ENCODE assay signal across 25 mouse cellular contexts in the genomic region with DNA sequence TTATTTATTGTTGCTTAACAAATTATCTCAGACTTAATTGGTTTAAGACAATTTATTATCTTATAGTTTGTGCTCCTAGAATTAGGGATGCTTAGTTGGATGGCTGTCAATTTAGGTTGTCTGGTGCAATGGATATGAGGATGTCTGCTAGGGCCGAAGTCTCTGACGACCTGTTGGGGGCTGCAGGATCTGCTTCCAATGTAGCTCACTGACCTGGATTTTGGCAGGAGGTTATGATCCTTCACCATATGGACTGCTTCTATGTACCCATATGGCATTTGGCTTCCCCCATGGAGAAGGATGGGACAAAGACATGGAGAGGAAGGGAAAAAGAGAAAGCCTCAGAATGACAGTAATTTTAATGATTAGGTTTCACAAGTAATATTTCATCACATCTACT.
DNase-seq lines count a peak whose midpoint lies in the region; ATAC-seq and TF ChIP-seq lines count a peak whose summit lies in the region.
"Had no signal": no experiment of that assay in that cellular context is flagged by ENCODE, and none has a peak within 500 bp of the region (broad histone marks: within the 10 kb centered on the region; RNA-seq: fewer than 3 reads in every experiment).

No protein-coding gene starts in this region.

- no peak overlapping the region for H3K27ac ChIP-seq in midbrain, postnatal 0 days (ENCODE audit: low read depth, low read length)
- no peak overlapping the region for H3K27ac ChIP-seq in midbrain, embryonic 13.5 days
- H3K27ac ChIP-seq in forebrain, embryonic 10.5 days: no peak overlapping the region
- H3K27ac ChIP-seq: hindbrain, embryonic 10.5 days; hindbrain, embryonic 15.5 days; intestine, embryonic 15.5 days; kidney, postnatal 0 days; limb, embryonic 12.5 days; liver, embryonic 15.5 days; midbrain, embryonic 15.5 days; stomach, embryonic 15.5 days had no signal

- intact Hi-C loops in heart, postnatal 36 days (cut with DNase I): no loop called here

- ATAC-seq in midbrain, postnatal 0 days (ENCODE audit: low FRiP score): no peak
- no peak for ATAC-seq in midbrain, embryonic 13.5 days
- no peak for ATAC-seq in activated CD4-positive, CD25-positive, alpha-beta regulatory T cell, adult 4 months
- ATAC-seq: CD4-positive, CD25-positive, alpha-beta regulatory T cell, adult 4 months; forebrain, embryonic 14.5 days; intestine, embryonic 15.5 days; midbrain, embryonic 15.5 days had no signal

- TF ChIP-seq CTCF in midbrain, postnatal 0 days (IDR thresholded peaks at IDR 0.05): no peak

- no peaks in the 10 kb centered on the region for H3K9me3 ChIP-seq in midbrain, postnatal 0 days (ENCODE audit: low read length)
- no peaks in the 10 kb centered on the region for H3K9me3 ChIP-seq in midbrain, embryonic 13.5 days
- no peaks in the 10 kb centered on the region for H3K9me3 ChIP-seq in forebrain, embryonic 10.5 days
- H3K9me3 ChIP-seq: heart, embryonic 12.5 days; hindbrain, embryonic 10.5 days; hindbrain, embryonic 15.5 days; intestine, embryonic 15.5 days; limb, embryonic 12.5 days; liver, embryonic 15.5 days; midbrain, embryonic 15.5 days; stomach, embryonic 15.5 days had no signal

- 87% methylated on average over 2 of the region's 2 CpGs for WGBS in midbrain, postnatal 0 days
- WGBS in midbrain, embryonic 13.5 days: 95% methylated on average over 2 of the region's 2 CpGs
- WGBS in forebrain, embryonic 10.5 days: 93% methylated on average over 2 of the region's 2 CpGs

- H3K36me3 ChIP-seq in midbrain, postnatal 0 days (ENCODE audit: insufficient read depth, low read length): no peaks in the 10 kb centered on the region
- H3K36me3 ChIP-seq in midbrain, embryonic 13.5 days: no peaks in the 10 kb centered on the region
- no peaks in the 10 kb centered on the region for H3K36me3 ChIP-seq in forebrain, embryonic 10.5 days (replicated peaks)
- H3K36me3 ChIP-seq: heart, embryonic 12.5 days; hindbrain, embryonic 10.5 days; hindbrain, embryonic 15.5 days; intestine, embryonic 15.5 days; limb, embryonic 12.5 days; liver, embryonic 15.5 days; midbrain, embryonic 15.5 days; stomach, embryonic 15.5 days had no signal

- no peak overlapping the region for H3K4me3 ChIP-seq in midbrain, postnatal 0 days (ENCODE audit: low read depth, low read length)
- H3K4me3 ChIP-seq in midbrain, embryonic 13.5 days (replicated peaks): no peak overlapping the region
- no peak overlapping the region for H3K4me3 ChIP-seq in forebrain, embryonic 10.5 days
- H3K4me3 ChIP-seq: heart, embryonic 12.5 days; hindbrain, embryonic 10.5 days; hindbrain, embryonic 15.5 days; intestine, embryonic 15.5 days; limb, embryonic 12.5 days; liver, embryonic 15.5 days; midbrain, embryonic 15.5 days; stomach, embryonic 15.5 days had no signal

- no peak overlapping the region for H3K4me2 ChIP-seq in midbrain, postnatal 0 days (ENCODE audit: low read depth, low read length, poor library complexity, severe bottlenecking)
- H3K4me2 ChIP-seq in midbrain, embryonic 13.5 days (replicated peaks): no peak overlapping the region
- H3K4me2 ChIP-seq: heart, embryonic 12.5 days; hindbrain, embryonic 15.5 days; intestine, embryonic 15.5 days; limb, embryonic 12.5 days; liver, embryonic 15.5 days; lung, embryonic 14.5 days; midbrain, embryonic 15.5 days; stomach, embryonic 15.5 days had no signal

- no peaks in the 10 kb centered on the region for H3K4me1 ChIP-seq in midbrain, postnatal 0 days (ENCODE audit: insufficient read depth, low read length)
- H3K4me1 ChIP-seq in midbrain, embryonic 13.5 days (replicated peaks): no peaks in the 10 kb centered on the region
- H3K4me1 ChIP-seq in forebrain, embryonic 10.5 days: no peaks in the 10 kb centered on the region
- H3K4me1 ChIP-seq: heart, embryonic 12.5 days; hindbrain, embryonic 10.5 days; hindbrain, embryonic 15.5 days; intestine, embryonic 15.5 days; limb, embryonic 12.5 days; liver, embryonic 15.5 days; midbrain, embryonic 15.5 days; stomach, embryonic 15.5 days had no signal

- no peaks in the 10 kb centered on the region for H3K27me3 ChIP-seq in midbrain, postnatal 0 days (ENCODE audit: insufficient read depth, low read length)
- H3K27me3 ChIP-seq in midbrain, embryonic 13.5 days: no peaks in the 10 kb centered on the region
- no peaks in the 10 kb centered on the region for H3K27me3 ChIP-seq in forebrain, embryonic 10.5 days (ENCODE audit: poor library complexity, severe bottlenecking)
- H3K27me3 ChIP-seq: heart, embryonic 12.5 days; hindbrain, embryonic 15.5 days; intestine, embryonic 15.5 days; limb, embryonic 12.5 days; liver, embryonic 15.5 days; midbrain, embryonic 15.5 days; stomach, embryonic 15.5 days had no signal

- no peak overlapping the region for H3K9ac ChIP-seq in midbrain, postnatal 0 days (replicated peaks; ENCODE audit: low read length, poor library complexity, severe bottlenecking)
- no peak overlapping the region for H3K9ac ChIP-seq in midbrain, embryonic 13.5 days (replicated peaks)
- H3K9ac ChIP-seq: heart, embryonic 12.5 days; hindbrain, embryonic 15.5 days; intestine, embryonic 15.5 days; limb, embryonic 12.5 days; liver, embryonic 15.5 days; lung, embryonic 14.5 days; midbrain, embryonic 15.5 days; stomach, embryonic 15.5 days had no signal

- peak; percentile 58 for DNase-seq in midbrain, postnatal 0 days (ENCODE audit: low spot score)
- DNase-seq in cerebellum, adult 8-10 months: peak; percentile 23
- peak; percentile 27 to 50 for DNase-seq in cerebellum, postnatal 25 days
- no peak for DNase-seq in forebrain, embryonic 10.5 days (ENCODE audit: extremely low spot score, low spot score)
- no peak for DNase-seq in heart, postnatal 36 days
- DNase-seq: adrenal gland, postnatal 25 days; gastrocnemius, postnatal 25 days; heart, adult 18-20 months; kidney, adult 2 months; kidney, postnatal 4 days; lung, embryonic 14.5 days; lung, postnatal 14 days had no signal

Comparison
In these comparisons a context has a peak if more than half of its experiments do, and no peak if none do; other contexts are left out.
1. DNase-seq: peak in midbrain, postnatal 0 days (single experiment), cerebellum, adult 8-10 months (single experiment) and cerebellum, postnatal 25 days (2 of 2); none in forebrain, embryonic 10.5 days (single experiment) and heart, postnatal 36 days (0 of 2).